Mouse (Mus musculus): ENCODE results near the gene Hist2h2aa1. TPM values are rescaled to one million over a fixed set of nuclear protein-coding genes. Genes with fewer than 3 reads are reported as not detected.
A peak's percentile ranks its signal among the peaks of the same experiment; 100 is the strongest.

Hist2h2aa1 gene
- total and polyA plus RNA-seq, 3 experiments = 0.64 to 1,515 (median 113) TPM

DNA sequence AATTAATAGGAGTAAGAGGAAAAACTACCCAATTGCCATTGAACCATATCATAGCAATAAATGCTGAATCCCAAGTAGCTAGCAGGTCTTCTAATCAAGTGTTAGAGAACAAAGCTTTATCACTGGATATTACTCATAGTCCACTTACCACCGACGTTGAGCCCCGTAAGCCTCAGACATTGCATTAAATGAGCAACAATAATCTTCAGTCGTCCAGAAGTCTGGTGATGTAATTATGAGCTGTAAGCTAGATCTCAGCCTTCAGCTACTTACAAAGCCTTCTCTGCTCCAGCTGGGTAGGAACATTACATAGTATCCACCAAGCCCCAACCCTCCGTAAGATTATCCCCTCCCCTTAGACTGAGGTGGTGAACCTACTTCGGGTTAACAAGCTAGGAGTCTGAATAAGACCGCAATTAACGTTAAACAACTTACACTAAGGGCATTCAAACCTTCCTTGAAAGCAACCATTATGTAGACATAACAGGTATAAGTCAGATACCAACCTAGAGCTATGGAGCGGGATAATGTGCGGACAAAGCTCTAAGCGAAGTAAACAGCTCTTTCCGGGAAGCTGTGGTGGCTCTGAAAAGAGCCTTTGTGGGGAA lies 7.3 kb upstream of the Hist2h2aa1 start:
- no peaks in the 10 kb centered on the region for H3K79me2 ChIP-seq (replicated peaks; ENCODE audit: control insufficient read depth, extremely low read depth, insufficient read depth, poor library complexity, severe bottlenecking)
- dilution Hi-C loops (cut with MboI; ENCODE audit: extremely low pct_ligation_motif_present, extremely low pct_unique_long_range_greater_than_20kb, low sequenced_read_pairs) = no loop called here
- H3K36me3 ChIP-seq (replicated peaks in 1 of 2; ENCODE audit: control insufficient read depth in 1 of 2, insufficient read depth in 1 of 2, low read length in 1 of 2) = no peaks in the 10 kb centered on the region
- H3K27me3 ChIP-seq (replicated peaks) = no peaks in the 10 kb centered on the region
- in situ Hi-C loops (cut with MboI; ENCODE audit: low pct_ligation_motif_present, low pct_unique_long_range_greater_than_20kb, low sequenced_read_pairs) = no loop called here
- H3K4me1 ChIP-seq (ENCODE audit: control insufficient read depth in 1 of 2, insufficient read depth in 2 of 2) = peaks cover under 1 to 48% of the 10 kb centered on the region in 2 experiments; a peak in 3 of 4 replicates
- peak; percentile 74 for DNase-seq (ENCODE audit: extremely low read depth)
- no peak for TF ChIP-seq BHLHE40 (IDR thresholded peaks at IDR 0.05; ENCODE audit: low read depth, low read length)
- TF ChIP-seq ZMIZ1 (IDR thresholded peaks at IDR 0.05; ENCODE audit: low read depth, low read length) = peak; percentile 98
- no peak for TF ChIP-seq JUND (conservative IDR thresholded peaks at IDR 0.05; ENCODE audit: low read depth, low read length)
- TF ChIP-seq NELFE (IDR thresholded peaks at IDR 0.05; ENCODE audit: low read depth, low read length) = peak; percentile 10; the same call in 1 of the 2 replicates
- TF ChIP-seq JUN (IDR thresholded peaks at IDR 0.05; ENCODE audit: insufficient read depth, low read depth, low read length) = no peak
- peak; percentile 99 for TF ChIP-seq POLR2AphosphoS2 (IDR thresholded peaks at IDR 0.05; ENCODE audit: low read depth, low read length)
- no peak; the same call in none of the 2 replicates for TF ChIP-seq SMC3 (IDR thresholded peaks at IDR 0.05; ENCODE audit: low read depth, low read length)
- TF ChIP-seq MEF2A (IDR thresholded peaks at IDR 0.05; ENCODE audit: borderline replicate concordance, low read depth, low read length) = no peak
- no peak for TF ChIP-seq NRF1 (IDR thresholded peaks at IDR 0.05; ENCODE audit: low read depth, low read length)
- no peak for TF ChIP-seq PAX5 (IDR thresholded peaks at IDR 0.05; ENCODE audit: low read length)
- TF ChIP-seq RCOR1 (conservative IDR thresholded peaks at IDR 0.05; ENCODE audit: low read depth, low read length) = no peak; the same call in 1 of the 2 replicates
- TF ChIP-seq CTCF (conservative IDR thresholded peaks at IDR 0.05 in 1 of 2, IDR thresholded peaks at IDR 0.05 in 1 of 2; ENCODE audit: low read depth in 2 of 2, low read length in 2 of 2) = no peak
- TF ChIP-seq RAD21 (IDR thresholded peaks at IDR 0.05; ENCODE audit: low read depth, low read length) = no peak
- no peak for TF ChIP-seq E2F4 (IDR thresholded peaks at IDR 0.05; ENCODE audit: insufficient replicate concordance, low read depth, low read length)
- TF ChIP-seq POLR2A (IDR thresholded peaks at IDR 0.05; ENCODE audit: low read depth, low read length) = peak; percentile 81
- TF ChIP-seq SIN3A (IDR thresholded peaks at IDR 0.05; ENCODE audit: low read length) = no peak
- TF ChIP-seq USF2 (conservative IDR thresholded peaks at IDR 0.05; ENCODE audit: low read depth, low read length) = 0 out of 2 replicates have a peak, but pooled peaks have one; percentile 34
- TF ChIP-seq ZC3H11A (IDR thresholded peaks at IDR 0.05; ENCODE audit: low read depth, low read length) = no peak
- no peak; the same call in 1 of the 2 replicates for TF ChIP-seq CHD2 (IDR thresholded peaks at IDR 0.05; ENCODE audit: low read length)
- no peak for TF ChIP-seq KAT2A (IDR thresholded peaks at IDR 0.05; ENCODE audit: insufficient replicate concordance, low read length)
- TF ChIP-seq TCF12 (IDR thresholded peaks at IDR 0.05; ENCODE audit: low read depth, low read length) = no peak
- no peak for TF ChIP-seq IRF4 (IDR thresholded peaks at IDR 0.05; ENCODE audit: low read depth, low read length)
- peak; percentile 17; the same call in 1 of the 2 replicates for TF ChIP-seq HCFC1 (IDR thresholded peaks at IDR 0.05; ENCODE audit: low read depth, low read length)
- TF ChIP-seq UBTF (IDR thresholded peaks at IDR 0.05; ENCODE audit: low read depth, low read length) = no peak
- no peak for TF ChIP-seq ZNF384 (IDR thresholded peaks at IDR 0.05; ENCODE audit: low read depth, low read length)
- no peak for TF ChIP-seq MYC (IDR thresholded peaks at IDR 0.05; ENCODE audit: low read depth, low read length)
- H3K9me3 ChIP-seq (replicated peaks; ENCODE audit: low read length) = no peaks in the 10 kb centered on the region
- peak overlapping the region; percentile 92 for H3K27ac ChIP-seq (ENCODE audit: insufficient read depth, low read depth)
- peak overlapping the region; percentile 80 for H3K9ac ChIP-seq (ENCODE audit: insufficient read depth, low read depth)
- H3K4me2 ChIP-seq (ENCODE audit: insufficient read depth, low read depth, poor library complexity, severe bottlenecking) = peak overlapping the region; percentile 31
- H3K4me3 ChIP-seq (replicated peaks in 1 of 3; ENCODE audit: low read depth in 2 of 3, low read length in 2 of 3, poor library complexity in 1 of 3) = peak overlapping the region; percentile 55 to 84 (median 76)

All from CH12.LX (cell line).